Mouse (Mus musculus) hindbrain, embryonic 10.5 days (tissue): Measurements from ENCODE around the gene Lonrf3. TPM values are rescaled to one million over a fixed set of nuclear protein-coding genes. Genes with fewer than 3 reads are reported as not detected.

Source experiments
- DNase-seq: peaks from one replicate; pipeline ENCODE4 v3.0.0-alpha.2; 2017; ENCODE audit warnings: low spot score
- H3K27ac ChIP-seq: fragments of 300-500 bp; sonication (generic); 2 replicates; pipeline ENCODE4 v1.5.1; 2016; ENCODE audit warnings: mild to moderate bottlenecking, moderate library complexity
- H3K27me3 ChIP-seq: fragments of 300-500 bp; sonication (generic); 2 replicates; pipeline ENCODE4 v1.6.1; 2016; ENCODE audit warnings: mild to moderate bottlenecking; ENCODE audit not compliant: poor library complexity, insufficient read depth, severe bottlenecking
- H3K36me3 ChIP-seq: fragments of 300-500 bp; sonication (generic); 2 replicates; pipeline ENCODE4 v1.6.1; 2016; ENCODE audit warnings: mild to moderate bottlenecking, moderate library complexity
- H3K4me1 ChIP-seq: fragments of 300-500 bp; sonication (generic); replicated peaks from 2 replicates; pipeline ENCODE4 v1.6.1; 2016; ENCODE audit warnings: mild to moderate bottlenecking
- H3K4me3 ChIP-seq: fragments of 300-500 bp; sonication (generic); 2 replicates; pipeline ENCODE4 v1.5.1; 2016; ENCODE audit warnings: mild to moderate bottlenecking, moderate library complexity
- H3K9me3 ChIP-seq: fragments of 300-500 bp; sonication (generic); 2 replicates; pipeline ENCODE4 v1.6.1; 2016; ENCODE audit warnings: mild to moderate bottlenecking, moderate library complexity
- WGBS: fragments of 180-500 bp; shearing (Covaris S2); methylation state at CpG from one replicate; pipeline ENCODE4 v1.1.7; 2016; 5-methylcytosine and 5-hydroxymethylcytosine counted together
- polyA plus RNA-seq: library from polyadenylated mRNA; unstranded; fragments of >200 nt; fragmentation: Nextera tagmentation; extraction: Ambion mirVana; gene quantifications from 2 replicates; pipeline ENCODE4 v1.2.1, GENCODE M21; 2016

Gene Lonrf3
- polyA plus RNA-seq, 1 experiment from 2014 or later, result 1.2 TPM

GRCm38 (mm10) chrX:36400980-36401379 lies 72.8 kb downstream of the Lonrf3 start, which contains the start of gene Gm6268:
Gene Gm6268 (plus strand): TSS chrX:36401280.
- 93% methylated on average over 13 of the region's 13 CpGs for WGBS

GRCm38 (mm10) chrX:36402316-36402715 lies 74.2 kb downstream of the Lonrf3 start:
- H3K4me3 ChIP-seq, result no peak overlapping the region
- H3K36me3 ChIP-seq, result no peaks in the 10 kb centered on the region
- no peaks in the 10 kb centered on the region for H3K4me1 ChIP-seq
- no peak overlapping the region for H3K27ac ChIP-seq
- WGBS, result 57% methylated on average over 6 of the region's 6 CpGs
- no peak for DNase-seq
- H3K9me3 ChIP-seq, result no peaks in the 10 kb centered on the region
- no peaks in the 10 kb centered on the region for H3K27me3 ChIP-seq

More at GRCm38 (mm10) chrX:36400980-36401379, 72.8 kb downstream of the Lonrf3 start, which contains the start of gene Gm6268:
- Histone ChIP-seq H3K4me1 (no peaks in the 10 kb centered on the region), H3K27me3 (no peaks in the 10 kb centered on the region), H3K9me3 (no peaks in the 10 kb centered on the region), H3K27ac (no peak within 1 kb of the TSS), H3K4me3 (no peak within 1 kb of the TSS), H3K36me3 (no peaks in the 10 kb centered on the region)
- no peak for DNase-seq

Other genes starting within 250 kb of the Lonrf3 start
- 2.5 and 3.1 TPM in 2 replicates for gene Il13ra1, start 216.2 kb upstream of the Lonrf3 start, polyA plus RNA-seq
- 10.0 and 22.6 TPM in 2 replicates for gene Zcchc12, start 132.4 kb upstream of the Lonrf3 start, polyA plus RNA-seq
- not detected in 2 replicates for gene Gm6268, start 72.9 kb downstream of the Lonrf3 start, polyA plus RNA-seq
- gene Gm14569, start 163.5 kb downstream of the Lonrf3 start, polyA plus RNA-seq, result not detected in 2 replicates